Mouse (Mus musculus) neural tube, embryonic 14.5 days (tissue): ENCODE measurements around the gene Adgb. TPM values are rescaled to one million over a fixed set of nuclear protein-coding genes. Genes with fewer than 3 reads are reported as not detected.

Source experiments
- ATAC-seq: fragments of 200-750 bp; cut with Nextera tagmentation; 2 replicates; pipeline ENCODE4 v1.8.0; 2017; ENCODE audit warnings: low read depth, mild to moderate bottlenecking, moderate TSS enrichment, moderate library complexity
- H3K27ac ChIP-seq: fragments of 300-500 bp; sonication (generic); 2 replicates; pipeline ENCODE4 v1.5.1; 2014; ENCODE audit warnings: low read depth, mild to moderate bottlenecking, control low read depth, low read length, moderate library complexity, mixed read lengths
- H3K27me3 ChIP-seq: fragments of 300-500 bp; sonication (generic); 2 replicates; pipeline ENCODE4 v1.6.1; 2014; ENCODE audit warnings: low read length; ENCODE audit not compliant: control insufficient read depth, insufficient read depth
- H3K36me3 ChIP-seq: fragments of 300-500 bp; sonication (generic); 2 replicates; pipeline ENCODE4 v1.6.1; 2014; ENCODE audit warnings: low read length, mixed read lengths; ENCODE audit not compliant: control insufficient read depth, insufficient read depth
- H3K4me1 ChIP-seq: fragments of 300-500 bp; sonication (generic); 2 replicates; pipeline ENCODE4 v1.6.1; 2014; ENCODE audit warnings: low read length; ENCODE audit not compliant: control insufficient read depth, insufficient read depth
- H3K4me2 ChIP-seq: fragments of 300-500 bp; sonication (generic); 2 replicates; pipeline ENCODE4 v1.6.1; 2014; ENCODE audit warnings: mild to moderate bottlenecking, low read depth, low read length, control low read depth
- H3K4me3 ChIP-seq: fragments of 300-500 bp; sonication (generic); 2 replicates; pipeline ENCODE4 v1.5.1; 2014; ENCODE audit warnings: low read depth, low read length, control low read depth, mixed read lengths
- H3K9ac ChIP-seq: fragments of 300-500 bp; sonication (generic); replicated peaks from 2 replicates; pipeline ENCODE4 v1.6.1; 2014; ENCODE audit warnings: low read depth, mild to moderate bottlenecking, control low read depth, low read length, mixed read lengths
- H3K9me3 ChIP-seq: fragments of 300-500 bp; sonication (generic); 2 replicates; pipeline ENCODE4 v1.6.1; 2016; ENCODE audit warnings: low read length; ENCODE audit not compliant: control insufficient read depth
- WGBS: fragments of 180-500 bp; shearing (Covaris S2); extraction: QIAGEN DNeasy Blood & Tissue Kit; methylation state at CpG from one replicate; pipeline ENCODE4 v1.1.7; 2014; 5-methylcytosine and 5-hydroxymethylcytosine counted together
- polyA plus RNA-seq: library from polyadenylated mRNA; unstranded; fragments of >200 nt; fragmentation: Nextera tagmentation; extraction: Ambion mirVana; gene quantifications from 2 replicates; pipeline ENCODE4 v1.2.1, GENCODE M21; 2014

Adgb gene
- polyA plus RNA-seq, 1 experiment from 2014 or later, result 0.35 TPM

GRCm38 (mm10) chr10:10320364-10321083 lies 151.6 kb downstream of the Adgb start:
- Histone ChIP-seq H3K4me3 (no peak overlapping the region; the same call in 1 of the 2 replicates), H3K9me3 (no peaks in the 10 kb centered on the region), H3K9ac (no peak overlapping the region), H3K36me3 (no peaks in the 10 kb centered on the region), H3K4me2 (peak overlapping the region; percentile 40; the same call in 1 of the 2 replicates), H3K4me1 (0 out of 2 replicates have a peak, but pooled peaks cover 3% of the 10 kb centered on the region), H3K27ac (no peak overlapping the region), H3K27me3 (no peaks in the 10 kb centered on the region)
- ATAC-seq, result 0 out of 2 replicates have a peak, but pooled peaks have one; percentile 19
- 57% methylated on average over 10 of the region's 10 CpGs for WGBS

- ATAC-seq, result no peak
- 86% methylated on average over 3 of the region's 3 CpGs for WGBS
- Histone ChIP-seq H3K4me3 (no peak overlapping the region), H3K36me3 (no peaks in the 10 kb centered on the region), H3K27me3 (no peaks in the 10 kb centered on the region), H3K4me2 (no peak overlapping the region), H3K4me1 (0 out of 2 replicates have a peak, but pooled peaks cover 3% of the 10 kb centered on the region), H3K9ac (no peak overlapping the region), H3K9me3 (no peaks in the 10 kb centered on the region), H3K27ac (no peak overlapping the region)
Measured at GRCm38 (mm10) chr10:10318086-10318485, 154.0 kb downstream of the Adgb start.

- Histone ChIP-seq H3K9me3 (no peaks in the 10 kb centered on the region), H3K4me2 (no peak overlapping the region)
Measured at GRCm38 (mm10) chr10:10315631-10316030, 156.5 kb downstream of the Adgb start.

GRCm38 (mm10) chr10:10314521-10314920 lies 157.6 kb downstream of the Adgb start:
- H3K27me3 ChIP-seq, result no peaks in the 10 kb centered on the region
- no peak overlapping the region for H3K27ac ChIP-seq
- H3K9me3 ChIP-seq, result no peaks in the 10 kb centered on the region
- no peak overlapping the region for H3K4me3 ChIP-seq
- H3K4me2 ChIP-seq, result no peak overlapping the region
- H3K4me1 ChIP-seq, result no peaks in the 10 kb centered on the region
- no peak for ATAC-seq
- no peak overlapping the region for H3K9ac ChIP-seq
- 85% methylated on average over 5 of the region's 5 CpGs for WGBS
- H3K36me3 ChIP-seq, result no peaks in the 10 kb centered on the region

More at GRCm38 (mm10) chr10:10315631-10316030, 156.5 kb downstream of the Adgb start:
- WGBS, result 89% methylated on average over 2 of the region's 2 CpGs
- H3K27me3 ChIP-seq, result no peaks in the 10 kb centered on the region
- H3K9ac ChIP-seq, result no peak overlapping the region
- 0 out of 2 replicates have a peak, but pooled peaks cover 3% of the 10 kb centered on the region for H3K4me1 ChIP-seq
- H3K27ac ChIP-seq, result no peak overlapping the region
- no peak overlapping the region for H3K4me3 ChIP-seq
- no peak for ATAC-seq
- no peaks in the 10 kb centered on the region for H3K36me3 ChIP-seq

GRCm38 (mm10) chr10:10309877-10310426 lies 162.2 kb downstream of the Adgb start:
- H3K4me2 ChIP-seq, result no peak overlapping the region
- 63% methylated on average over 8 of the region's 8 CpGs for WGBS

GRCm38 (mm10) chr10:10309056-10309455 lies 163.1 kb downstream of the Adgb start:
- Histone ChIP-seq H3K9me3 (no peaks in the 10 kb centered on the region), H3K9ac (no peak overlapping the region), H3K4me2 (no peak overlapping the region), H3K36me3 (no peaks in the 10 kb centered on the region), H3K27me3 (no peaks in the 10 kb centered on the region), H3K4me3 (no peak overlapping the region), H3K4me1 (no peaks in the 10 kb centered on the region), H3K27ac (no peak overlapping the region)
- ATAC-seq, result no peak
- WGBS, result 61% methylated on average over 4 of the region's 4 CpGs

More at GRCm38 (mm10) chr10:10309877-10310426, 162.2 kb downstream of the Adgb start:
- no peaks in the 10 kb centered on the region for H3K9me3 ChIP-seq
- no peak overlapping the region for H3K27ac ChIP-seq
- no peaks in the 10 kb centered on the region for H3K4me1 ChIP-seq
- H3K4me3 ChIP-seq, result no peak overlapping the region
- no peaks in the 10 kb centered on the region for H3K36me3 ChIP-seq
- no peak for ATAC-seq
- H3K9ac ChIP-seq, result no peak overlapping the region
- no peaks in the 10 kb centered on the region for H3K27me3 ChIP-seq

GRCm38 (mm10) chr10:10307384-10307783 lies 164.7 kb downstream of the Adgb start:
- no peak overlapping the region for H3K9ac ChIP-seq
- no peak overlapping the region for H3K4me2 ChIP-seq
- no peaks in the 10 kb centered on the region for H3K27me3 ChIP-seq
- no peaks in the 10 kb centered on the region for H3K9me3 ChIP-seq
- H3K27ac ChIP-seq, result no peak overlapping the region
- no peak overlapping the region for H3K4me3 ChIP-seq
- H3K36me3 ChIP-seq, result no peaks in the 10 kb centered on the region
- WGBS, result 86% methylated on average over 5 of the region's 5 CpGs
- H3K4me1 ChIP-seq, result no peaks in the 10 kb centered on the region
- no peak for ATAC-seq

GRCm38 (mm10) chr10:10304370-10304769 lies 167.8 kb downstream of the Adgb start:
- H3K27me3 ChIP-seq, result no peaks in the 10 kb centered on the region
- no peak overlapping the region for H3K27ac ChIP-seq
- H3K9me3 ChIP-seq, result no peaks in the 10 kb centered on the region
- no peak overlapping the region for H3K9ac ChIP-seq
- 72% methylated on average over 4 of the region's 4 CpGs for WGBS
- no peaks in the 10 kb centered on the region for H3K4me1 ChIP-seq
- ATAC-seq, result no peak
- H3K4me3 ChIP-seq, result no peak overlapping the region
- H3K4me2 ChIP-seq, result no peak overlapping the region
- no peaks in the 10 kb centered on the region for H3K36me3 ChIP-seq

GRCm38 (mm10) chr10:10301692-10302091 lies 170.4 kb downstream of the Adgb start:
- H3K4me1 ChIP-seq, result no peaks in the 10 kb centered on the region
- 16% methylated on average over 4 of the region's 4 CpGs for WGBS
- no peaks in the 10 kb centered on the region for H3K9me3 ChIP-seq
- H3K9ac ChIP-seq, result no peak overlapping the region
- no peaks in the 10 kb centered on the region for H3K27me3 ChIP-seq
- H3K27ac ChIP-seq, result no peak overlapping the region
- H3K4me3 ChIP-seq, result no peak overlapping the region
- H3K36me3 ChIP-seq, result no peaks in the 10 kb centered on the region
- ATAC-seq, result no peak
- H3K4me2 ChIP-seq, result no peak overlapping the region
